Mouse (Mus musculus) CH12.LX (cell line): ENCODE results near the gene Ube2f.

ENCODE experiments used
- CTCF ChIP-seq, 2 experiments: IDR thresholded peaks in 1 of 2; conservative IDR thresholded peaks in 1 of 2; 2 replicates each; pipeline ENCODE4 v1.5.1; 2011 to 2012; ENCODE audit warnings: low read depth in 2 of 2, low read length in 2 of 2, improper control_type of control experiment in 1 of 2, inconsistent platforms in 1 of 2, mild to moderate bottlenecking in 1 of 2, moderate library complexity in 1 of 2
- E2F4 ChIP-seq: IDR thresholded peaks from 2 replicates; pipeline ENCODE4 v1.6.1; 2011; ENCODE audit warnings: low read depth, low read length, improper control_type of control experiment; ENCODE audit not compliant: insufficient replicate concordance
- EP300 ChIP-seq: IDR thresholded peaks from 2 replicates; pipeline ENCODE4 v1.6.1; 2011; ENCODE audit warnings: low read length, improper control_type of control experiment
- HCFC1 ChIP-seq: IDR thresholded peaks from 2 replicates; pipeline ENCODE4 v1.6.1; 2012; ENCODE audit warnings: low read depth, mild to moderate bottlenecking, inconsistent platforms, low read length, improper control_type of control experiment
- MAX ChIP-seq: IDR thresholded peaks from 2 replicates; pipeline ENCODE4 v1.6.1; 2011; ENCODE audit warnings: low read length, improper control_type of control experiment
- MXI1 ChIP-seq: IDR thresholded peaks from 2 replicates; pipeline ENCODE4 v1.6.1; 2011; ENCODE audit warnings: mild to moderate bottlenecking, low read depth, low read length, improper control_type of control experiment
- NRF1 ChIP-seq: IDR thresholded peaks from 2 replicates; pipeline ENCODE4 v1.6.1; 2014; ENCODE audit warnings: low read depth, mild to moderate bottlenecking, inconsistent platforms, low read length, improper control_type of control experiment, moderate library complexity
- POLR2A ChIP-seq: IDR thresholded peaks from 2 replicates; pipeline ENCODE4 v1.6.1; 2011; ENCODE audit warnings: low read depth, mild to moderate bottlenecking, improper control_type of control experiment, low read length
- RAD21 ChIP-seq: IDR thresholded peaks from 2 replicates; pipeline ENCODE4 v1.6.1; 2011; ENCODE audit warnings: low read depth, mild to moderate bottlenecking, low read length, improper control_type of control experiment, moderate library complexity
- RCOR1 ChIP-seq: conservative IDR thresholded peaks from 2 replicates; pipeline ENCODE4 v1.6.1; 2012; ENCODE audit warnings: low read depth, mild to moderate bottlenecking, inconsistent platforms, low read length, improper control_type of control experiment
- USF2 ChIP-seq: conservative IDR thresholded peaks from 2 replicates; pipeline ENCODE4 v1.6.1; 2011; ENCODE audit warnings: low read depth, low read length, improper control_type of control experiment

DNA sequence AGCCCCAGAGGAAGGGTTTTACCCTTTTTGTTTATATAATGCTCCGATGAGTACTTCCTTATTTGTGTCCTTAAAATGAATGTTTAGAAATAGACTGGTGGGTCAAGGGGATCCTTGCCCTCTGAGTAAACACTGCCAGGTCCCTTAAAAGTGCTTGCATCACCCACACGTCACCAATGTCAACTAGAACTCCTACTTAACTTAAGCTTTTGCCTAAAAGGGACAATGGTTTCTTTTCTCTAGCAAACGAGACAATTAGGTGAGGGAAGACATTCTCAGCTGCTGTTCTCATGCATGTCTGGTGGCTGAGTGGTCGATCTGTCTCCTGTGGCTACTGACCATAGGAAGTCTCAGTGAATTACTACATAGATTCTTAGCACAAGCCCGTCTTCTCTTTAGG lies 18.2 kb upstream of the Ube2f start:
- TF ChIP-seq HCFC1 (no peak), CTCF (conservative IDR thresholded peaks at IDR 0.05 in 1 of 2, IDR thresholded peaks at IDR 0.05 in 1 of 2; ENCODE audit: low read depth in 2 of 2, low read length in 2 of 2) (no peak), EP300 (no peak), MAX (no peak), POLR2A (no peak), RCOR1 (no peak), NRF1 (no peak), MXI1 (no peak), E2F4 (no peak), USF2 (no peak), RAD21 (no peak)
